Mouse (Mus musculus) CD4-positive naive resting alpha-beta T cell, adult 76 days (primary cell): ENCODE data around the gene Adora2a. TPM values are rescaled to one million over a fixed set of nuclear protein-coding genes. Genes with fewer than 3 reads are reported as not detected.

ENCODE experiments used
- total RNA-seq: library from RNA; stranded (reverse); gene quantifications from one replicate; pipeline ENCODE4 v1.2.4, GENCODE M21; 2023

Gene Adora2a
- 16.9 TPM for total RNA-seq

GRCm38 (mm10) chr10:75316872-75316907 lies at the start of gene Adora2a:
TSS of gene Adora2a (plus strand) at chr10:75316877.

Other genes with a start within 250 kb of the Adora2a start
- gene Specc1l, start 104.8 kb upstream of the Adora2a start, total RNA-seq = 86.4 TPM
- not detected for gene Upb1, start 84.2 kb downstream of the Adora2a start, total RNA-seq
- 116 TPM for gene Snrpd3, start 200.7 kb downstream of the Adora2a start, total RNA-seq
- gene Gucd1, start 201.1 kb downstream of the Adora2a start, total RNA-seq = 45.1 TPM
- 4.3 TPM for gene Lrrc75b, start 243.5 kb downstream of the Adora2a start, total RNA-seq
- 21.5 TPM for gene Ggt1, start 244.7 kb downstream of the Adora2a start, total RNA-seq